Mouse (Mus musculus) gastrocnemius, postnatal 4 days (tissue): ENCODE data around the gene Stox1. TPM values are rescaled to one million over a fixed set of nuclear protein-coding genes. Genes with fewer than 3 reads are reported as not detected.

ENCODE experiments used
- DNase-seq, 2 experiments: peaks; one replicate each; pipeline ENCODE4 v3.0.0; 2021 to 2022; ENCODE audit warnings: low spot score in 2 of 2, mixed read lengths in 2 of 2
- microRNA-seq: library from miRNA; unstranded; fragments of <30 nt; microRNA quantifications from one replicate; pipeline ENCODE4 v1.2.0, GENCODE M21; 2021
- total RNA-seq, 2 experiments: library from RNA; stranded (reverse); gene quantifications; 2 replicates each; pipeline ENCODE4 v1.2.3; 2021

Gene Stox1
- total RNA-seq, 2 experiments from 2014 or later: 0.64 to 1.1 TPM

DNA sequence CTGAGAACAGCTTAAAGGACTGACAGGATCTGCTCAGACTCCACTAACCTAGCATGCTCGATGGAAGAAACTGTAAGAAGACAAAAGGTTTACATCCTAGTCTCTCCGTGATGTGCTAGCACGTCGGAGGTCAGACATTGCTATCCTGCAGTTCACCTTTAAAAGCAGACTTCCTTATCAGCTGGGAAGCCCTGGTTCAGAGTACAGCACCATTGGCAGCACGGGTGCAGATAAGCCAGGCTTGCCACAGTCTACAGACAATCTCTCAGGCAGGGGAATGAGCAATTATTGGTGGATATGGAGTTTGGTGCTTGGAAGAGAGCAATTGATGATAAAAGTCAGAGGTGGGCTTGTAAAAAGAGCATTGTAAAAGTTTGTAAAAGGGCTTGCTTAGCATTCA is 57.9 kb downstream of the Stox1 start:
- no peak for DNase-seq

DNA sequence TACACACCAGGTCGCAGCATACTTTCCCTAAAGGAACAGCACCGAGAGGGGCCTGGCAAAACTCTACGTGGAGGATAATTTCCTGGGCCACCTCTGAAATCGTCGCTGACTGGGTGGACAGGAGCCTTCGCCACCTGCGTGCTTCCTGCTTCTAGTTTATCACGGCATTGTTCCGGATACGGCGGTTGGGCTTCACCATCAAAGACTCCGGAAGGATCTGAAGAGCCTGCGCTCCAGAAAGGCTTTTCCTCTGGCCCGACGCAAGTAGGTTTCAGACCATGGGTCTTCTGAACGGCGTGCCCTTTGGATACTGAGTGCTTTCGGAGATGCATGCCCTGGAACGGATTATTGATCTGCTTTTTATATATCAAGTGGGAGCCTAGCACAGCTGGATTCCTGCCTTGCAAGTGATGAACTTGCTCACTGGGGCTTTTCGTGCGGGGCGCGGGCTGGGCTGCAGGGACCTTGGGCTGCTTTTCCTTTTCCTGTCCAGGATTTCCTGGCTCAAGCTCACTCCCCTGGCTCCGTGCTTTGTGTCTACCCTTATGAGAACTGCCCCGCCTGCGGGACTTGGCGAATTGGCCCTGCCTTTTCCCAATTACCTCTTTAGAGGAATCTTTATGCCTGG is 60.9 kb downstream of the Stox1 start:
- peak in 1 of 2 experiments; percentile 55 for DNase-seq

DNA sequence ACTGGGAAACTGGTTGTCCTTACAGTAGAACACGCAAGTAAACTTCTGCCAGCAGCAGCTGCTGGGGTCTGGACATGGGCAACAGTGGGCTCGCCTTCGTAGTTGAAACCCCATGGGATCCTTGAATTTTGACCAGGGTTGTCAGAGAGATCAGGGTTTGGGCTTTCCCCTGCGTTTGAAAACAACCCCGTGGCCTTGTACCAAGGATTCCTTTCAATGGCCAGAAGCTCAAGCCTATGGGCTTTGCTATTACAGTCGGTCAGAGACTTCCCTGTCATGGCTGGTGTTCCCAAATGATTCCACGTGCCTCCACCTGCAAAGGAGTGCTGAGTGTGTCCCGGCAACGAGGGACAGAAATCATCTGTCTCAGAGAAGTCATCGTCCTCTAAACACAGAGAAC is 61.8 kb downstream of the Stox1 start:
- DNase-seq: no peak

DNA sequence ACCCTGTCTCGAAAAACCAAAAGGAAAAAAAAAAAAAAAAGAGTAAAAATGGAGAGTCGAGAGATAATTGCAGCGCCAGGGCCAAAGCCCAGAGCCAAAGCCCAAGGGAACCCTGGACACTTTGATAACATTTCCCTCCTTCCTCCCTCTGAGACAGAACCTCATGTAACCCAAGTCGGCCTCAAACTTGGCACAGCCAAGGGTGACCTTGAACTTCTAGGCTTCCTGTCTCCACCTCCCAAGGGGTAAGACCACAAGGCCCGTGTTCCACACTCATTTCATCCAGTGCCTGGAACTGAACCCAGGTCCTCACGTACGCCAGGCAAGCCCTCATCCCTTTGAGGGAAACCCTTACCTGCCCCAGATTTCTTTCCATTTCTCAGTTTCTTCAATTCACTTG is 69.2 kb downstream of the Stox1 start:
- DNase-seq: no peak

DNA sequence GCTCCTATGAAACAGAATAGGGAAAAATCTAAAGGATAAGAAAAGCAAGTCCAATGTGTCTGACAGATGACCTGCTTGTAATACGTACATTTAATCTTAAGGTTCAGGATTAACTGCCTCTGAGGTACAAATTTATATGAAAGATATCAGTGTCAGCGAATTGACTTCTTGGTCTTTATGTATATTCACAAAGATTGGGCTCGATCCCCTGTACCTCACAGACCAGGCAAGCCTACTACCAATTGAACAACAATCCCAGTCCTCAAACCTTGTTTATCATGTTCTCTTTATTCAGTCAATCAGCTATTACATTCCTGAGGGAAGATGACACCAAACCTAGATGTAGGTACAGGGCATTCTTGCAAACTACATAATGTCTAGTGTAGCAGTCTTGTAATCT is 74.0 kb downstream of the Stox1 start:
- DNase-seq: no peak

DNA sequence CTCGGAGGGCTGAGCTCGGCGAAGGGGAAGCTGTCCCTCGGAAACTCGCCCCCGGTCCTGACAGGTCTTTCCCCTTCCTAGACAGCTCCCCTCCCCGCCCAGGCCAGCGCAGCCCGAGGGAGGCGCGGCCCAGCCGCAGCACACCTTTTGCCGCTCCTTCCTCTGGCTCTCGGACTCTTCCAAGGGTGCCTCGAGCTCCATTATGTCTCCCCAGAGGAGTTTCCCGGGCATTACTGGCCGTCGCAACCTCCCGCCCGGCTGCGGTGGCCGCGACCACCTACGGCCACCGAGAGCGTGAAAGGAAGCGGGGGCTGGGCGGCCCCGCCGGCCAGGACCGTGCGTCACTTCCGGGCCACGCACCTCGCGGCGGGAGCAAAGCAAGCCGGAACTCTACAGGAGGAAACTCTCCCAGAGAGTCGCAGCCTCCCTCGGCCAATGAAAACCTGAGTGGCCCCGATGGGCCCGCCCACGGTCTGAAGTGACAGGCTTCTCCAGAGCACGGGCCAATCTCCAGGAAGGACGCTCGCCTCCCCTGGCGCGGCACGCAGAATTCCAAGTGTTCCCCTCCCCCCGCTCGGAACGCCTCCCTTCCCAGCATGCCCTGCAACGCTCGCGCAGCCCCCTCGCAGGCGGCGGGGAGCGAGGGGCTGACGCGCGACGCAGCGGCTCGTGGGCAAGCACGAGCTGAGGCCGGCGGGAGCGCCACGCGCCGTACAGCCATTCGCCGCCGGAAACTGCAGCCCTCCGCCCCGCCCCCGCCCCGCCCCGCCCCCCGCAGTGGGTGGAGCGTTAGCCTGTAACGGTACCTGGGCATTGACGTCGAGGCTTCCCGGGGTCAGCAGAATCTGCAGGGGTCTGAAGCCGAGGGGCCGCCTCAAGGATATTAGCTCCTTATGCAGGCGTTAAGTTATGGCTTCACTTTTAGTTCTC is 74.8 kb downstream of the Stox1 start, which contains the start of gene Ddx50:
Gene Ddx50, minus strand, starts transcription at position 338 of the 930 bp plus-strand sequence.
- DNase-seq: peak; percentile 98 to 99

DNA sequence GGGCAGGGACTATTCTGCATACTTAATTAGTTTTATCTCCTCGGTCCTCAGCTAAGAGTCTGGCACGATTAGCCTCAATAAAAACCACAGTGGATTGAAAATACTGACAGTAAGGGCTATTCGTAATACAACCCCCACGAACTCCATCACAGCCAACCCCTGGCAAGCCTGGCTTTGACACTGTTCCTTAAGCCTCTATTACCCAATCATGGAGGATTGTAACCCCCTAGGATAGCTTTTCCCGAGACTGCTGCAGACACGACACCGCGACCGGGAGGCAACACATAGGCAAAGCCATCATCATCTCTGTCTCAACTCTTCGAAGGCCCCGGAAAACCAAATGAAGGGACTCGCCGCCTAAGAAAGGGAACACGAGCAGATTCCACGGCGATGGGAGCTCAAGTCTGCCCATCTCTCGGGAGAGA is 75.6 kb downstream of the Stox1 start:
- DNase-seq: no peak

Small RNA genes within 50 kb of the gene (microRNA-seq; reads per million reads assigned to microRNA genes)
- not detected for gene Mir7215

Other genes starting within 250 kb of the Stox1 start
- 10 to 100 TPM; 30.4 to 32.8 TPM for gene Vps26a, start 239.3 kb downstream of the Stox1 start, total RNA-seq
- gene Srgn, start 198.7 kb downstream of the Stox1 start, total RNA-seq: 10 to 100 TPM; 16.2 to 16.7 TPM
- 10 to 100 TPM; 29.4 to 31.0 TPM for gene Kif1bp, start 147.7 kb downstream of the Stox1 start, total RNA-seq
- 10 to 100 TPM; 34.9 to 41.2 TPM for gene Ddx21, start 123.8 kb downstream of the Stox1 start, total RNA-seq
- 100 to 1,000 TPM in 1 of 2 experiments, 10 to 100 TPM in 1; 89.7 to 106 TPM for gene Ddx50, start 74.9 kb downstream of the Stox1 start, total RNA-seq
- gene Ccar1, start 66.2 kb upstream of the Stox1 start, total RNA-seq: 10 to 100 TPM; 58.7 to 78.4 TPM
- 10 to 100 TPM; 25.3 to 26.4 TPM for gene Tet1, start 182.9 kb upstream of the Stox1 start, total RNA-seq
- 10 to 100 TPM; 20.6 to 23.1 TPM for gene Slc25a16, start 194.5 kb upstream of the Stox1 start, total RNA-seq
- gene Dna2, start 220.9 kb upstream of the Stox1 start, total RNA-seq: 1 to 10 TPM; 4.7 to 5.3 TPM